Mouse (Mus musculus) kidney, adult 9 months (tissue): ENCODE measurements around the gene Phykpl.

Experiments
- DNase-seq: peaks from one replicate; pipeline ENCODE4 v3.0.0; 2022

Gene Phykpl

DNA sequence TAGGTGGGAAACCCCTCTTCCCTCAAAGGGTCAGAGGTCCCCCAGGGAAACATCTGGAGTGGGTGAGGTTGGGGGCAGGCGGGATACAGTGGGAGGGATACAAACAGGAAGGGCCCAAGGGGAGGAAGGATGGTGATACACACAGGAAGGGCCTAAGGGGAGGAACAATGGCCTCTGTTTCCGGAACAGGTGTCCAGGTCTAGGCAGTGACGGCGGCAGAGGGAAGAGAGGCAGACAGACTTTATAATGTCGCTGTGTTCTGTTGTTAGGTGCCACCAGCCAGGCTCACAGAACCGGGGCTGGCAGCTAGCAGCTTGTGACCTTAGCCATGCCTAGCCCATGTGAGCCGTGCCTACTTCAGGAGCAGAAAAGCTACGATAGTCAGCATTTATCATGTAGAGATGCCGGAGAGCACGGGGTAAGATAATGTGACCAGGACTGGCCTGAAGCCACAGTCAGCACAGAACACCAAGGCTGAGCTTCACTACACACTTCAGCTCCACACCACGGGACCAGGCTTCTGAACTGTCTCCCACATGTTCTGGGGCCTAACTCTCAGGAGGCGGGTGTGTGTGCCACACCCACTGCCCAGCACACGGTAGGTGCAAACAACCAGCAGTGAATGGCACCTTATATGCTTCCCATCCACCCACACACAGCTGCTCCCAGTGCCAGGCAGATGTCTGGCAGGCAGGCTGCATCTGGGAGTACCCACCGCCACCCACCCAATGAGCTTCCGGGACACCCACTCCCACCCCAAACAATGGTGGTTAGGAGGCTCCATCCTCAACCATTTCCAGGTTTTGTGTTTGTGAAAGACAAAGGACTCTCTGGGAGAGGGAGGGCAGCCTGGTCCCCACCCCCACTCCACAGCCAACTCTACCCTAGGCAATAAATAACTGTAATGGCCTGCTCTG is 62.5 kb downstream of the Phykpl start:
- DNase-seq = peak; percentile 66

DNA sequence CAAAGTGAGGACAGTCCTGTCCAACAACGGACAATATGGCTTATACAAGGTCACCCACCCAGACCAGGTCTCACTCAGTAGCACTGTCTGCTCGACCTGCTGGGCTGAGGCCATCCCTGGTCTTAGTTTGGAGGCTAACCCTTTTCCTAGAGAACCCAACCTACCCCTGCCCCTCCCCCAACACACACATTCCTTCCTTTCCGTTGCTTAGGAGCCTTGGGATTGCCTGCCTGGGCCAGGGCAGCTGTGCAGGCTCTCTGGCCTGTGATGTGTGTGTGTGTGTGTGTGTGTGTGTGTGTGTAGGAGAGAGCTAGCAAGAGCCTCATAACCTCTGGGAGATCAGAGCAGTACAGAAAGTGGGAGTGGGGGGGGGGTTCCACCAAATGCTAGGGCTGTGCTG is 64.0 kb downstream of the Phykpl start:
- peak; percentile 36 for DNase-seq

DNA sequence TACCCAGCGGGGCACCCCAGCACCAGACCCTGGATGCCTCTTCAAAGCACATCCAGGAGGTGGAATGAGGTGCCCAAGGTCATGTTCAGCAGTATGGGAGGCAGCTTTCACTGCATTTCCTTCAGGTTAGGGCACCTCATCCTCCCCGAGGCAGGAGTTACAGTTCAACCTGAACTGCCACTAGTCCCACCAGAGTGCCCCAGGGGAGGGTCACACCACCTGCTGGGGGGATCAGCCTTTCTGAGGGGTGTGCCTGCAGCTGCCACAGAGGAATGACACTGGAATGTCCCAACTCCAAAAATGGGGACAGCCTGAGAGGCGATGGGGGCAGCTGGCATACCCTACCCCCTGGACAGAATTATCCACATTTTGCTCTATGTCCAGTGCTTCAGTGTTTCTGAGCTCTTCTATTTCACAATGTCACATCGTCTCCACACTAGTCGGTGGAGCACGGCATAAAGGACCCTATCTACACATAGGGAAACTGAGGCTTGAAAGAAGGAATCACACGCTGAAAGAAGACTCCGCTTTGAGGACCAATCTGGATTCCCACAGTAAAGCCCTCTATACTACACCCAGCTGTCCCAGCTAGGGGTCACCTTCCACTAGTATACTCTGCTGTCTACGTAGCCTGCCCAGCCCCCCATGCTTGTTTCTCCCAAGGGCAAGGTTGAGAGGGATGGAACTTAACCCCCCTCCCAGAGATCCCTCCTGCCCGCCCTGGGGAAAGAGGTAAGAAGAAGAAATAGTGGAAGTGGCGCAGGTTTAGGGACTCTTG is 64.7 kb downstream of the Phykpl start:
- DNase-seq = no peak

DNA sequence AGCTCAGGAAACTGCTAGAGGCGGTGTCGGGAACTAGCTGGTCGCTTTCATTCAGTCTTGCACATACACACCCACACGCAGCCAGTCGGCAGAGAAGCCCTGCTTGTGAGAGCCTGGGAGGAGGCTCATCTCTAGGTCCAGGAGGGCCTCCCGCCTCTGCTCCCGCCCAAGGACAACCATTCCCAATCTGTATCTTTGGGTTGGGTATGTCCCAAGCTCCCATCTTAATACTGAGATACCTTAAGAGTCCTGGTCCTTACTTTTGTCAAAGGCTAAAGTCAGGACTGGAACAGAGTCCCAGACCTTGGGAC is 65.3 kb downstream of the Phykpl start:
- no peak for DNase-seq

DNA sequence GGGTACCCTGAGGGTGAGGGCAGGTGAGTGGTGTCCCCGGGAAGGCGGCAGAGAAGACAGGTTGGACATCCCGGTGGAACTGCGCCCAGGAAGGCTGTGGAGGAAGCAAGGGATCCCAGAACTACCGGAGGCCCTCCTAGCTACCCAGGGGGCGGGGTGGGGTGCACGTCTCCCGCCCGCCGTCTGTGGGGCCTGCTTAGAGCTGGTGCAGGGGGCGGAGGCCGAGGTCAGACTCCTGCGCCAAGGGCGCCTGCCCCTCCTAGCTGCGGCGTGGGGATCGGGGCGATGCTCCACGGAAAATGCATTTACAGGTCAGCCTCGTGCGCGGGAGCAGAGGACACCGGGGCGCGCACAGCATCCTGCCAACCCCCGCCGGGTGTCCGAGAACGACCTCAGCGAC is 65.7 kb downstream of the Phykpl start:
- DNase-seq = no peak

DNA sequence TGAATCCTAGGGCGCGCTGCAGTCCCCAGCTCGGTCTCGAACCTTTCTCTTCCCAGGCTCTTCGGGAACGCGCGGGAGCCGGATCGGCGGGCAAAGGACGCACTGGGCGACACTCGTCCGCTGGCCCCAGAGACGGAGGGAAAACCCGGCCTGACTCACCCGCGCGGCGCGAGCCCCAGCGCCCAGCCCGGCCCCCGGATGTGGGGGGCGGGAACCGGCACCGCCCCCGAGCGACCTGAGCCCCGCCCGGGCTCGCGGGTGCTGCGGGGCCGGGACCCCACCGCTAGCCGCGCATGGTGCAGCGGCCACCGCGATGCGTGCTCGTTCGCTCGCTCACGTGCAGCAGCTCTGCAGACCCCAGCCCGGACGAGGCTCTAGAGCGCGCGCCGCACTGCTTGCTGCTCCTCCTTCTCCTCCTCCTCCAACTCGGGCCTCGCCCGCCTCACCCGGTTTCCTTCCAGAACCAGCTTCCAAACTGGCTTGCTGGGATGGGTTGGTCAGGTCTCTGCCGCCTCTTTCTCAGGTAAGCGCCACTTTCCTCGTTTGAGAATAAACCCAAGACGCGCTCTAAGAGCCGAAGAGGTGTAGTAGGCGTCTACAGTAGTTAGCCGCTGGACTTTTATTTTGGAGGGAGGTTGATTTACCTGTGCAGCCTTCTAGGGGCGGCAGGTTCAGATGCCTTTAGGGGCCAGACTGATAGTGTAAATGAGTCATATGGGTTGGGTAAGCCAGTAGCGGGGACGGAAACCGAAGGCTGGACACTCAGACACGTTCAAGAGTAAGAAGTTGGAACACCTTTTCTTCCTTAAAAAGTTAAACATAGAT is 66.3 kb downstream of the Phykpl start, which contains the start of the genes N4bp3 and D930048N14Rik:
N4bp3 (minus strand) TSS at position 152 of the 825 bp plus-strand sequence.
D930048N14Rik (plus strand) TSS at position 264 of the 825 bp plus-strand sequence.
- peak; percentile 76 for DNase-seq

DNA sequence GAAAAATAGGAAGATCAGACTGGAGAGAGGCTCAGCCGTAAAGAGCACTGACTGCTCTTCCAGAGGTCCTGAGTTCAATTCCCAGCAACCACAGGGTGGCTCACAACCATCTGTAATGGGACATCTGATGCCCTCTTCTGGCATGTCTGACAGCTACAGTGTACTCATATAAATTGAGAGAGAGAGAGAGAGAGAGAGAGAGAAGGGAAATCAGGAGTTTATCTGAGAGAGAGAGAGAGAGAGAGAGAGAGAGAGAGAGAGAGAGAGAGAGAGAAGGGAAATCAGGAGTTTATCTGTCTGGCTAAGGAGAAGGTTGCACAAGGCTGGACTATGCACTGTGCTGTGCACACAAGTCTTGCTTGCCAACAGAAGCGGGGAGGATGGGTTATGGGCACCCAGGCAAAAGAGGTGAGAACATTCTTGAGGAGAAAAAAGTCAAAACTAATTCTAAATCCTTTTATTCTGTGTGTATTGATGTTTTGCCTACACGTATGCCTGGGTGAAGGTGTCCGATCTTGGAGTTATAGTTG is 68.4 kb downstream of the Phykpl start:
- peak; percentile 60 for DNase-seq

DNA sequence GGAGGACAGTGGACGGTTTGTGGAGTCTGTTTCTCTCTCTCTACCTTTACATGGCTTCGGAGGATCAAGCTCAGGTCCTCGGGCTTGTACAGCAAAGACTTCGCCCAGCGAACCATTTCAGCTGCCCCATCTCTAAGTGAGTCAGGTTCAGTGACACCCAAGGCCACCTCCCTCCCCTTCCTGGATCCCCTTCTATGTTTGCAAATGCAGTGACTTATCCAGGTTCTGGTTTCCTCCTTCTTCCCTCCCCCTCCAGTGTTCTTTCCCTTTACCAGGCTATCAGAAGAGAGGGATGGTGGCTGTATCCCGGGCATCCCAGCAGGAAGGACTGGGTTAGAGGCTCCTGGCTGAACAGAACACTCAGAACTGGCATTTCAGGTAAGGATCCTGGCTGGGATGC is 69.2 kb downstream of the Phykpl start:
- DNase-seq = no peak
